Mouse (Mus musculus) C2C12 (cell line): ENCODE results near the gene Thbs3.

ENCODE experiments used
- CEBPB ChIP-seq: IDR thresholded peaks from one replicate; pipeline ENCODE4 v1.6.1; 2011; ENCODE audit warnings: low read depth, mild to moderate bottlenecking, control low read depth, moderate library complexity
- CTCF ChIP-seq: IDR thresholded peaks from one replicate; pipeline ENCODE4 v1.5.1; 2011; ENCODE audit not compliant: control insufficient read depth, insufficient read depth, insufficient read length

- TF ChIP-seq CTCF (no peak), CEBPB (no peak)
These were observed 13.9 kb downstream of the Thbs3 start, which contains the start of gene Muc1 for GRCm38 (mm10) chr3:89228836-89229235.
